Mouse (Mus musculus) olfactory bulb, adult 2 months (tissue): ENCODE measurements around the gene Mllt3. TPM values are rescaled to one million over a fixed set of nuclear protein-coding genes. Genes with fewer than 3 reads are reported as not detected.

ENCODE experiments used
- H3K27ac ChIP-seq: fragments of 200-500 bp; 2 replicates; pipeline ENCODE4 v1.5.1; 2012; ENCODE audit warnings: low read depth, low read length; ENCODE audit not compliant: insufficient read depth
- H3K4me1 ChIP-seq: fragments of 200-500 bp; 2 replicates; pipeline ENCODE4 v1.6.1; 2012; ENCODE audit warnings: low read length; ENCODE audit not compliant: control insufficient read depth, insufficient read depth
- H3K4me3 ChIP-seq: fragments of 200-500 bp; 2 replicates; pipeline ENCODE4 v1.5.1; 2012; ENCODE audit warnings: mild to moderate bottlenecking, low read depth, low read length, moderate library complexity; ENCODE audit not compliant: insufficient read depth
- CTCF ChIP-seq: fragments of 200-500 bp; IDR thresholded peaks from 2 replicates; pipeline ENCODE4 v1.5.1; 2012; ENCODE audit warnings: low read depth, mild to moderate bottlenecking, low read length, moderate library complexity; ENCODE audit not compliant: insufficient read depth
- POLR2A ChIP-seq: fragments of 200-500 bp; IDR thresholded peaks from 2 replicates; pipeline ENCODE4 v1.6.1; 2012; ENCODE audit warnings: mild to moderate bottlenecking, low read depth, low read length, moderate library complexity; ENCODE audit not compliant: insufficient read depth
- WGBS: fragments of 180-500 bp; shearing (Covaris S2); methylation state at CpG from one replicate; pipeline ENCODE4 v1.1.7; 2018; 5-methylcytosine and 5-hydroxymethylcytosine counted together
- polyA plus RNA-seq: library from polyadenylated mRNA; stranded (reverse); fragments of >200 nt; gene quantifications from 2 replicates; pipeline ENCODE4 v1.2.4, GENCODE M21; 2012; ENCODE audit warnings: low replicate concordance; ENCODE audit not compliant: missing spikeins, insufficient read depth, insufficient read length

Mllt3 gene
- polyA plus RNA-seq, 1 experiment, result not detected

DNA sequence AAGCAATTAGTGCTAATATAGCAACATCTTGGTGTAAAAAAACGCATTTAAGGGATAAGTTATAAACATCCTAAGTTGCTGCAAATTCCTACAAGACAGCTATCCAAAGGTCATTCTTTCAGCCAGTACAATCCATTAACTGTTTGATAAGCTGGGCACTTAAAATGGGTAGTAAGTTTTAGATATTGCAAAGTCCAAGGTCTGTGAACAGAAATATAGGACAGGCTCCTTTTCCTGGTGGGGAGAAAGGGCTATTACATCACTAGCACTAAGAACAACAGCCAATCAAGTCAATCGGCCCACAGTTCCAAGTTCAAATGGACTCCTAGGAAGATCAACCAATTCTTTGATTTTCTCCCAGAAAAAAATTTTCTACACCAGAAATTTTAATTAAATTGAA, 221.3 kb downstream of the Mllt3 start:
- WGBS, result 80% methylated on average over 2 of the region's 2 CpGs

GRCm38 (mm10) chr4:87806196-87806987, 226.8 kb downstream of the Mllt3 start:
- Histone ChIP-seq H3K4me3 (no peak overlapping the region), H3K4me1 (peaks cover 2% of the 10 kb centered on the region; the same call in 1 of the 2 replicates), H3K27ac (no peak overlapping the region)
- WGBS, result 40% methylated on average over 6 of the region's 6 CpGs
- TF ChIP-seq CTCF (no peak), POLR2A (no peak)

More for the DNA sequence above, 221.3 kb downstream of the Mllt3 start:
- TF ChIP-seq CTCF, result no peak
- no peak for TF ChIP-seq POLR2A
- Histone ChIP-seq H3K4me1 (no peaks in the 10 kb centered on the region), H3K4me3 (no peak overlapping the region), H3K27ac (no peak overlapping the region)

DNA sequence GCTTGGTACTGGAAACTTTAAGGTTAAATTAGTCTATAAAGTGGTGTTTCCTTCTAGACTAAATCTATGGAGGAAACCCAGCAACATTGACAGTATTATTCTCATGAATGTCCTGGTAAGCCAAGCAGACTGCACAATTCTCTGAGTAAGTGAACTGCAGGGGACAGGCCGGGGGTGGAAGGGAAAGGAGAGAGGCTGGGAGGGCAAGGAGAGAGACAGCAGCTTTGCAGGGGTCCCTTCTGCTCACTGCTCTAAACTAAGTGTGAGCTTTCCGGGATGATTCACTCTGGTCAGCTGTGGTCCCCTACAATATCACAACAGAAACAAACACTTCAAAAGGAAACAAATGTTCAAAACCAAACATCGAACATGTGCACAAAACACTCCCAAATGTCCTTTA, 228.6 kb downstream of the Mllt3 start:
- 43% methylated on average over 3 of the region's 3 CpGs for WGBS
- no peak overlapping the region for H3K27ac ChIP-seq
- no peak for TF ChIP-seq CTCF
- no peak for TF ChIP-seq POLR2A

GRCm38 (mm10) chr4:87803313-87803712, 229.9 kb downstream of the Mllt3 start:
- WGBS, result 52% methylated on average over 3 of the region's 3 CpGs
- Histone ChIP-seq H3K4me1 (peaks cover 2% of the 10 kb centered on the region; the same call in 1 of the 2 replicates), H3K4me3 (no peak overlapping the region), H3K27ac (no peak overlapping the region)
- TF ChIP-seq POLR2A (no peak), CTCF (no peak)

More for the DNA sequence above, 228.6 kb downstream of the Mllt3 start:
- Histone ChIP-seq H3K4me1 (peaks cover 2% of the 10 kb centered on the region; the same call in 1 of the 2 replicates), H3K4me3 (no peak overlapping the region)

DNA sequence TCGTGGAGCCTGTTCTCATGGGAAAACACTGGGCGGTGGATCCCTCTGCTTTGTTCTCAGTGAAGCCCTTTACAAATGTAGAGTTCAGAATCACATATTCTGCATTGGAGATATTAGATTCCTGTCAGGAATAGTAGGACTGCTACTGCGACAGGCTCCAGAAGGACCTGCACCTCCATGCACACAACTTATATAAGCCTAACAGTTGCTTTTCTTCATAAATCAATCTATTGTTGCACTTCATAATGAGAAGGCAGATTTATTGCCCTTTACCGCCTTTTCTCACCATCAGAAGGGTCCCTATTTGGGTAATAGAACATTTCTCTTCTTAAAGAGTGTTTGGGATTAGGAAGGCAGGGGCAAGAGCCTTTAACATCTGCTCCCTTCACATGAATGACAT, 231.0 kb downstream of the Mllt3 start:
- WGBS, result 86% methylated on average over 4 of the region's 4 CpGs
- H3K27ac ChIP-seq, result no peak overlapping the region
- H3K4me3 ChIP-seq, result no peak overlapping the region
- H3K4me1 ChIP-seq, result peaks cover 2% of the 10 kb centered on the region; the same call in 1 of the 2 replicates
- TF ChIP-seq CTCF, result no peak
- no peak for TF ChIP-seq POLR2A

DNA sequence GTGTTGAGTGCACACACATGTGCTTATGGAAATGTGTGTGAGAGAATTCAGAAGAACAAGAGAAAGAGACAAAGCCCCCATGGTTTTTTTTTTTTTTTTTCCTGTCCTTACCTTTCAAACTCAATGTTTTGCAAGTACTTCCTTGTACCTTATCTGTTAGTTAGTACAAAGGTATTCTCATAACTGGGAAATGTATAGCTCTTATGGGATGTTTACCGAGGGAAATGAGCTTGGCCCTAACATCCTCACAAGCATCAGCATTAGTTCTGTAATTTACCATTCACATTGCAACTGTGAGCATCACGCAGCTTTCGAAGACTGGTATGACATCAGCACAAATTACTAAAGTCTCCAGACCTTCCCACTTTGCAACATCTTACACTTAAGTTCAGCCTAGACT, 231.8 kb downstream of the Mllt3 start:
- TF ChIP-seq CTCF, result no peak
- TF ChIP-seq POLR2A, result no peak
- Histone ChIP-seq H3K27ac (no peak overlapping the region), H3K4me3 (no peak overlapping the region), H3K4me1 (peaks cover 2% of the 10 kb centered on the region; the same call in 1 of the 2 replicates)
- 70% methylated on average over 3 of the region's 3 CpGs for WGBS

DNA sequence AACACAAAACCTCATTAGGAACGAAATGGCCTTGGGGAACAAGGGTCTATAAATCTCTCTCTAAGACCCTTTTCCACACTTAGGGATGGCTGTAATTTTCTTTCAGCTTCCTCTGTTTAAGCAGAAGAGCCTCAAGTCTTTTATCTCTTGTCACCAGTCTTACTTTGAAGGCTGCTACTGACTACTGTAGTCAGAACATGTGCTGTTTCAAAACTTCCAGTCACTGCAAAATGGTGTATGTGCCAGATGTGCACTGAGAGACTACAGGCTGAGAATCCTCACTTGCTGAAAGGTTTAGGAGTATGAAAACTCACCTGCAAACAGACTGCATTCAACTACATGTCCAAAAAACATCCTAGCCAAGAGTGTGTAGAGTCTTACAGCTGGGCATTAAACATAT, 232.9 kb downstream of the Mllt3 start:
- Histone ChIP-seq H3K4me1 (no peaks in the 10 kb centered on the region; the same call in 1 of the 2 replicates), H3K27ac (no peak overlapping the region), H3K4me3 (no peak overlapping the region)
- no peak for TF ChIP-seq CTCF
- TF ChIP-seq POLR2A, result no peak
- WGBS, result 85% methylated on average over 1 of the region's 1 CpGs

DNA sequence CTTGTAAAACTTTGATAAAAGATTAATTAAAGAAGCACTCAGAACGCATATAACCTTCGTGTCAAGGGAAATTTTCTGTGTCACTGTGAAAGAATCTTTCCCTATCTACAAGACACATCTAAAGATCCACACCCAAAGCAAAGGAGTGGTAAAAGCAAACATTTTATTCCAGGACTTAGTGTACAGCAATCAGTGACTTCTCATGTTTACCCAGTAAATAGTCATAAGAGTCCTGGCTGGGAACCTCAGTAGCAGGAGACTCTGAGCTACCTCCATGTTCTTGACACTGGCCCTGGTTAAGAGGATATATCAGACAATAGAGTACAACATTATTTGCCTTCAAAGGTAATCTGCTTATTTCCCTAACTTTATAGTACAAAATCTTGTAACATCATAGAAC, 233.7 kb downstream of the Mllt3 start:
- WGBS, result 95% methylated on average over 2 of the region's 2 CpGs
- Histone ChIP-seq H3K4me3 (no peak overlapping the region), H3K27ac (no peak overlapping the region), H3K4me1 (no peaks in the 10 kb centered on the region)
- no peak for TF ChIP-seq CTCF
- no peak for TF ChIP-seq POLR2A

- 86% methylated on average over 4 of the region's 4 CpGs for WGBS
- H3K4me3 ChIP-seq, result no peak overlapping the region
- no peak overlapping the region for H3K27ac ChIP-seq
- H3K4me1 ChIP-seq, result no peaks in the 10 kb centered on the region
- TF ChIP-seq POLR2A, result no peak
Measured at GRCm38 (mm10) chr4:87795261-87795660, 237.9 kb downstream of the Mllt3 start.

- WGBS, result 92% methylated on average over 3 of the region's 3 CpGs
- Histone ChIP-seq H3K4me3 (no peak overlapping the region), H3K4me1 (no peaks in the 10 kb centered on the region), H3K27ac (no peak overlapping the region)
- no peak for TF ChIP-seq POLR2A
- TF ChIP-seq CTCF, result no peak
Measured at GRCm38 (mm10) chr4:87794216-87794615, 238.9 kb downstream of the Mllt3 start.
